Mouse (Mus musculus) kidney, adult 11 months (tissue): ENCODE results near the gene Aunip.

Experiments
- DNase-seq: peaks from one replicate; pipeline ENCODE4 v3.0.0; 2022

The Aunip gene

GRCm38 (mm10) chr4:134558570-134559113, 47.8 kb downstream of the Aunip start:
- no peak for DNase-seq

GRCm38 (mm10) chr4:134559154-134559553, 48.4 kb downstream of the Aunip start:
- no peak for DNase-seq

GRCm38 (mm10) chr4:134560699-134561098, 49.9 kb downstream of the Aunip start:
- DNase-seq: no peak

- no peak for DNase-seq
Measured at GRCm38 (mm10) chr4:134562014-134562413, 51.2 kb downstream of the Aunip start.

- no peak for DNase-seq
Measured at GRCm38 (mm10) chr4:134563624-134564023, 52.8 kb downstream of the Aunip start.

GRCm38 (mm10) chr4:134564093-134564492, 53.3 kb downstream of the Aunip start:
- no peak for DNase-seq

- no peak for DNase-seq
Measured at GRCm38 (mm10) chr4:134567377-134568226, 56.8 kb downstream of the Aunip start.

GRCm38 (mm10) chr4:134569205-134569604, 58.4 kb downstream of the Aunip start:
- DNase-seq: no peak

GRCm38 (mm10) chr4:134569831-134570230, 59.0 kb downstream of the Aunip start:
- no peak for DNase-seq

GRCm38 (mm10) chr4:134570704-134571451, 60.1 kb downstream of the Aunip start:
- DNase-seq: no peak

GRCm38 (mm10) chr4:134572449-134573300, 61.9 kb downstream of the Aunip start:
- no peak for DNase-seq
